Comparison of ENCODE assay signal across 25 mouse cellular contexts in genomic region chr6:113093206-113093605, GRCm38 (mm10).
"Had no signal": no experiment of that assay in that cellular context is flagged by ENCODE, and none has a peak within 500 bp of the region (broad histone marks: within the 10 kb centered on the region; RNA-seq: fewer than 3 reads in every experiment).

No protein-coding gene starts in this region.

- H3K4me2 ChIP-seq: heart, embryonic 12.5 days; hindbrain, embryonic 12.5 days; hindbrain, embryonic 14.5 days; intestine, embryonic 15.5 days; limb, embryonic 12.5 days; liver, embryonic 12.5 days had no signal

- H3K9ac ChIP-seq: heart, embryonic 12.5 days; hindbrain, embryonic 12.5 days; hindbrain, embryonic 14.5 days; intestine, embryonic 15.5 days; limb, embryonic 12.5 days; liver, embryonic 12.5 days; liver, embryonic 14.5 days had no signal

- H3K36me3 ChIP-seq: hindbrain, embryonic 12.5 days; intestine, embryonic 15.5 days had no signal

- H3K27me3 ChIP-seq: heart, embryonic 12.5 days; hindbrain, embryonic 12.5 days; intestine, embryonic 15.5 days; limb, embryonic 12.5 days; liver, embryonic 12.5 days had no signal

- H3K9me3 ChIP-seq: heart, embryonic 10.5 days; heart, embryonic 12.5 days; hindbrain, embryonic 10.5 days; hindbrain, embryonic 12.5 days; intestine, embryonic 15.5 days; limb, embryonic 10.5 days; limb, embryonic 12.5 days; liver, embryonic 12.5 days had no signal

- H3K27ac ChIP-seq: heart, embryonic 10.5 days; hindbrain, embryonic 10.5 days; hindbrain, embryonic 12.5 days; hindbrain, embryonic 14.5 days; intestine, embryonic 15.5 days; layer of hippocampus, adult 2 months; left cerebral cortex, adult 2 months; limb, embryonic 10.5 days; limb, embryonic 12.5 days; liver, embryonic 12.5 days; liver, embryonic 14.5 days had no signal

- DNase-seq: gastrocnemius, postnatal 25 days; heart, adult 18-20 months; heart, postnatal 10 days; heart, postnatal 4 days; kidney, adult 18-20 months; kidney, adult 8-10 months; kidney, postnatal 10 days; kidney, postnatal 25 days; kidney, postnatal 4 days; lung, adult 18-20 months had no signal

- H3K4me1 ChIP-seq: heart, embryonic 10.5 days; hindbrain, embryonic 10.5 days; hindbrain, embryonic 12.5 days; limb, embryonic 10.5 days; limb, embryonic 12.5 days had no signal

- H3K4me3 ChIP-seq: heart, embryonic 10.5 days; heart, embryonic 12.5 days; hindbrain, embryonic 10.5 days; hindbrain, embryonic 12.5 days; intestine, embryonic 15.5 days; layer of hippocampus, adult 2 months; left cerebral cortex, adult 2 months; limb, embryonic 10.5 days; limb, embryonic 12.5 days; liver, embryonic 12.5 days had no signal

- ATAC-seq: hindbrain, embryonic 16.5 days; inflammation-experienced regulatory T-cells, adult 6 months; intestine, embryonic 15.5 days; intestine, postnatal 0 days; liver, embryonic 12.5 days had no signal
